Mouse (Mus musculus): ENCODE results near the gene Cbln4. TPM values are rescaled to one million over a fixed set of nuclear protein-coding genes. Genes with fewer than 3 reads are reported as not detected.
A peak's percentile ranks its signal among the peaks of the same experiment; 100 is the strongest.

The Cbln4 gene
- polyA plus RNA-seq, 1 experiment from 2014 or later, result 38.2 TPM

- no peak for ATAC-seq (ENCODE audit: low FRiP score, low read depth)
- Histone ChIP-seq H3K36me3 (no peaks in the 10 kb centered on the region), H3K9me3 (0 out of 2 replicates have a peak, but pooled peaks cover 3% of the 10 kb centered on the region), H3K9ac (no peak overlapping the region), H3K27me3 (no peaks in the 10 kb centered on the region), H3K4me3 (no peak overlapping the region), H3K27ac (replicated peaks) (no peak overlapping the region), H3K4me2 (no peak overlapping the region), H3K4me1 (replicated peaks) (no peaks in the 10 kb centered on the region)
- 26% methylated on average over 12 of the region's 12 CpGs for WGBS
Measured at GRCm38 (mm10) chr2:172025459-172026130, 17.7 kb downstream of the Cbln4 start.

GRCm38 (mm10) chr2:172006726-172007125 is 36.5 kb downstream of the Cbln4 start:
- Histone ChIP-seq H3K36me3 (no peaks in the 10 kb centered on the region), H3K4me2 (no peak overlapping the region), H3K9ac (no peak overlapping the region), H3K9me3 (no peaks in the 10 kb centered on the region), H3K4me3 (no peak overlapping the region), H3K27ac (replicated peaks) (no peak overlapping the region), H3K4me1 (replicated peaks) (peaks cover 25% of the 10 kb centered on the region), H3K27me3 (no peaks in the 10 kb centered on the region)
- no peak for ATAC-seq (ENCODE audit: low FRiP score, low read depth)
- 97% methylated on average over 10 of the region's 10 CpGs for WGBS

- H3K4me2 ChIP-seq, result no peak overlapping the region
- whole genome bisulfite sequencing, result 22% methylated on average over 7 of the region's 7 CpGs
- peak; percentile 78; the same call in 1 of the 2 replicates for ATAC-seq (ENCODE audit: low FRiP score, low read depth)
- H3K36me3 ChIP-seq, result no peaks in the 10 kb centered on the region
- peak overlapping the region; percentile 60; the same call in 1 of the 2 replicates for H3K27ac ChIP-seq (replicated peaks)
- H3K27me3 ChIP-seq, result no peaks in the 10 kb centered on the region
- peaks cover 25% of the 10 kb centered on the region for H3K4me1 ChIP-seq (replicated peaks)
- H3K4me3 ChIP-seq, result no peak overlapping the region
- no peak overlapping the region for H3K9ac ChIP-seq
- H3K9me3 ChIP-seq, result no peaks in the 10 kb centered on the region
Measured at GRCm38 (mm10) chr2:172005970-172006369, 37.3 kb downstream of the Cbln4 start.

- no peaks in the 10 kb centered on the region for H3K36me3 ChIP-seq
- ATAC-seq (ENCODE audit: low FRiP score, low read depth), result no peak
- WGBS, result 51% methylated on average over 21 of the region's 21 CpGs
- no peaks in the 10 kb centered on the region for H3K9me3 ChIP-seq
- no peak overlapping the region for H3K4me2 ChIP-seq
- H3K27me3 ChIP-seq, result no peaks in the 10 kb centered on the region
- H3K4me3 ChIP-seq, result no peak overlapping the region
- H3K4me1 ChIP-seq (replicated peaks), result peaks cover 25% of the 10 kb centered on the region
- H3K27ac ChIP-seq (replicated peaks), result peak overlapping the region; percentile 21; the same call in 1 of the 2 replicates
- H3K9ac ChIP-seq, result no peak overlapping the region
Measured at GRCm38 (mm10) chr2:172004029-172004984, 39.0 kb downstream of the Cbln4 start.

- no peaks in the 10 kb centered on the region for H3K4me1 ChIP-seq (replicated peaks)
- WGBS, result 60% methylated on average over 6 of the region's 6 CpGs
- peak; percentile 61; the same call in 1 of the 2 replicates for ATAC-seq (ENCODE audit: low FRiP score, low read depth)
- H3K4me2 ChIP-seq, result no peak overlapping the region
- no peaks in the 10 kb centered on the region for H3K9me3 ChIP-seq
- no peak overlapping the region for H3K4me3 ChIP-seq
- no peaks in the 10 kb centered on the region for H3K36me3 ChIP-seq
- H3K9ac ChIP-seq, result no peak overlapping the region
- H3K27me3 ChIP-seq, result no peaks in the 10 kb centered on the region
- no peak overlapping the region for H3K27ac ChIP-seq (replicated peaks)
Measured at GRCm38 (mm10) chr2:171996979-171997686, 46.1 kb downstream of the Cbln4 start.

- H3K27ac ChIP-seq (replicated peaks), result no peak overlapping the region
- no peaks in the 10 kb centered on the region for H3K9me3 ChIP-seq
- H3K4me2 ChIP-seq, result no peak overlapping the region
- WGBS, result 71% methylated on average over 6 of the region's 6 CpGs
- no peaks in the 10 kb centered on the region for H3K36me3 ChIP-seq
- no peaks in the 10 kb centered on the region for H3K4me1 ChIP-seq (replicated peaks)
- no peak for ATAC-seq (ENCODE audit: low FRiP score, low read depth)
- no peak overlapping the region for H3K4me3 ChIP-seq
- no peaks in the 10 kb centered on the region for H3K27me3 ChIP-seq
- no peak overlapping the region for H3K9ac ChIP-seq
Measured at GRCm38 (mm10) chr2:171994861-171995260, 48.4 kb downstream of the Cbln4 start.

GRCm38 (mm10) chr2:171994240-171994639 is 49.0 kb downstream of the Cbln4 start:
- ATAC-seq (ENCODE audit: low FRiP score, low read depth), result no peak
- no peak overlapping the region for H3K4me3 ChIP-seq
- no peaks in the 10 kb centered on the region for H3K27me3 ChIP-seq
- H3K9me3 ChIP-seq, result no peaks in the 10 kb centered on the region
- no peak overlapping the region for H3K9ac ChIP-seq
- H3K4me1 ChIP-seq (replicated peaks), result no peaks in the 10 kb centered on the region
- whole genome bisulfite sequencing, result 50% methylated on average over 5 of the region's 5 CpGs
- no peak overlapping the region for H3K27ac ChIP-seq (replicated peaks)
- no peak overlapping the region for H3K4me2 ChIP-seq
- no peaks in the 10 kb centered on the region for H3K36me3 ChIP-seq

GRCm38 (mm10) chr2:171986686-171987085 is 56.6 kb downstream of the Cbln4 start:
- Histone ChIP-seq H3K27ac (replicated peaks) (no peak overlapping the region), H3K9ac (no peak overlapping the region), H3K4me2 (no peak overlapping the region), H3K9me3 (no peaks in the 10 kb centered on the region), H3K36me3 (no peaks in the 10 kb centered on the region), H3K4me3 (no peak overlapping the region), H3K27me3 (no peaks in the 10 kb centered on the region), H3K4me1 (replicated peaks) (no peaks in the 10 kb centered on the region)
- no peak for ATAC-seq (ENCODE audit: low FRiP score, low read depth)
- WGBS, result 26% methylated on average over 6 of the region's 6 CpGs

Other genes with a start within 250 kb of the Cbln4 start
- gene Mc3r, start 205.0 kb upstream of the Cbln4 start, polyA plus RNA-seq (2015; fragmentation: Nextera tagmentation; extraction: Ambion mirVana), result 0.08 and 0.21 TPM in 2 replicates